Mouse (Mus musculus) urinary bladder, postnatal 25 days (tissue): ENCODE results near the gene Atoh8.

Source experiments
- DNase-seq: peaks from one replicate; pipeline ENCODE4 v3.0.0; 2022; ENCODE audit warnings: low spot score

Gene Atoh8

GRCm38 (mm10) chr6:72227665-72228265 lies 7.6 kb downstream of the Atoh8 start:
- DNase-seq: no peak

- no peak for DNase-seq
Observed at GRCm38 (mm10) chr6:72227011-72227410, 8.4 kb downstream of the Atoh8 start.

DNA sequence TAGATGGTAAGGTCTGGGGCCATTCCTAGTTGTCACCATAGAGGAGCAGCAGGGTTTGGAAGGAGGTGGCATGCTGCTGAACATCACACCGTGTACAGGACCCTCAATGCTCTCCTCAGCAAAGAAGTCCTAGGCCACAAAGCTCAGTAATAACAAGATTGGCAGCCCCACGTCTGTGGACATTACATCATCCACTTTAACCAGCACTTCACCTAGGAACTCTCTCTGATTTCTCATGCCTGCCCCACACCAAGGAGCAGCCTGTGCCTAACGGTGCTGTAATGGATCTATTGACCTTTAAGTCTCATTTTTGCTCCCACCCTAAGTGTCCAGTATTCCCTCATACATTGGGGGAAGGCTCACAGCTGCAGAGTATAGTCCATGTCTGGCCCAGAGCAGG lies 9.7 kb downstream of the Atoh8 start:
- DNase-seq: no peak

DNA sequence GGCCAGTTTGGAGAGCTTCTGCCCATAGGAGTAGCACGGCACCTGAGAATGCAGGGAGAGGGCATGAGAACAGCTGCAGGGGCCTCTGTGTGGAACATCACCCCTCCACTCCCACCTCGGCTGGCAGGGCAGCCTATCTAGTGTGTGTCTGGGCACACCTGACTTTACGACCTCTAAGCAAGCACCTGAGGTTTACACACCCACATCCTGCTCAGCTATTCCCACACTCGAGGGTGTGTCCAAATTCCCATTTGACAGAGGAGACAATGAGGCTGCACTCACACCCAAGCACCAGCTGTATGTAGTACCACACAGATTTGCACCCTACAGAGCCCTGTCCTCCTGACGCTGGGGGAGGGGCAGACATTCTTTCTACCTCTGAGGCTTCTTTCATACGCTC lies 11.5 kb downstream of the Atoh8 start:
- DNase-seq: no peak

GRCm38 (mm10) chr6:72222876-72223275 lies 12.5 kb downstream of the Atoh8 start:
- no peak for DNase-seq

DNA sequence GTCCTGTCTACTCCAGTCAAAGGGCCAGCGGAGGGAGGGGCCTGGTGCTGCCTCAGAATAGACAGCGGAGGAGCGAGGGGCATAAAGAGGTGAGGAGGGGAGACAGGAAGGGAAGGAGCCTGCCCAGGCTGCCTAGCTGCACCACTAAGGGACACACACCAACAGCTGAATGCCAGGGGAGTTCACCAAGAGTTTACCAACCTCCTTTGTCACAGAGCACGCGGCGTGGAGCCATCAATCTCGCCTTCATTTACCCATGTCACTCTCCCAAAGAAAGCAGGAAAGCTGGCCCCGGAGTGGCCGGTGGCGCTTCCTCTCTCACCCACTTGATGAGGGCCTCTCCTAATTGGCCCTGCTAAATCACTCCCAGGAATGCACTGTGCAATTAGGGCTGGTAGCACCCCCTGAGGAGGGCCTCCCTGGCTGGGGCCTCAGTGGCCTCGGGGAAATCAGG lies 13.1 kb downstream of the Atoh8 start:
- no peak for DNase-seq

DNA sequence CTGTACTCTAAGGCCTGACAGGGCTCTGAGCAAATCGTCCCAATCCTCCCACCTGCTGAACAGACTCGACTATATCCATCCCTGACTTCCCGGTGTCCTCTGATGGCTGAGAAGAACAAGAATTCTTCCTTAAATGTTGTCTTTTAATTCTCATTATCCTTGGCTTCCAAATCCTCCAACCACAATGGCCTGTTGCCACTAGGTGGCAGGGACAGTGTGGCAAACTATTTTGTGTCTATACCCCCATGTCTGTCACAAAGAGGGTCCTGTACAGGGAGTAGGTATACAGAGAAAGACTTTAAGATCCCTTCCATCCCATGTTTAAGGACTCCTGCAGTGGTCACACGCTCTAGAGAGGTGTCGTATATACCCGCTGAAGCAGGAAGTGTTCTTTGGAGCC lies 14.1 kb downstream of the Atoh8 start:
- no peak for DNase-seq

DNA sequence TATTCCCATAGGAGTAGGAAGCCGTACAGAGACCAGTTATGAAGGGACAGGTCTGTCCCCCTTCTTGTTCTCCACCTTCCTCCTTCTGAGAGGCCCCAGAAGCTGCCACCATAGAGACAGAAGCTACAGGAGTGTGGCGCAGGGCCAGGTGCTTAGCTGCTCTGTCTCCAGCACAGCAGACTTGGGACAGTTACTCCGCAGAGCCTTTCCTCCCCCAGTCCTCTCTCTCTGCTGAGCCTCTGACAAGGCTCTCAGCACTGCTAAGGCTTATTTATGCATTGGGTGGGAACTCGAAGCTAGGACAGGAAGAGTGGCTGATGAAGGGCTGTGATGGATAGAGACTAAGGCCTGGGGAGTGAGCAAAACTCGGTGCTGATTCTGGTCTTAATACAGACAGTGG lies 15.8 kb downstream of the Atoh8 start:
- DNase-seq: no peak

DNA sequence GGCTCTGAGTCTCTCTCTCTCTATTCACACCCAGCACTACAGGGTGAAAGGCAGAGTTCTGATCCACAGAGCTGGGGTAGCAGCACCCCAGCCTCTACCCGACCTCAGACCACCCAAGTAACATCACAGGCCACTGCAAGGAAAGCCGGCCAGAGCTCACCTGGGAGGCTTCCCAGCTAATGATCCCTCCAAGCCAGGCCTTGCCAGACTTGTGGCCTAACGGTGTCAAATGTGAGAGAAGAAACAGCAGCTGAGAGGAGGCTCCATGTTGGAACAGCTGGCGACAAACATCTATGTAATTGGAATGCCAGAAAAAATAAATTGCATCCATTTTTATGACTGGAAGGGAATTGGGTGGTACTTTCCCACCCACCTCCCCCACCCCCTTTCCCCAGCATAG lies 17.1 kb downstream of the Atoh8 start:
- no peak for DNase-seq

DNA sequence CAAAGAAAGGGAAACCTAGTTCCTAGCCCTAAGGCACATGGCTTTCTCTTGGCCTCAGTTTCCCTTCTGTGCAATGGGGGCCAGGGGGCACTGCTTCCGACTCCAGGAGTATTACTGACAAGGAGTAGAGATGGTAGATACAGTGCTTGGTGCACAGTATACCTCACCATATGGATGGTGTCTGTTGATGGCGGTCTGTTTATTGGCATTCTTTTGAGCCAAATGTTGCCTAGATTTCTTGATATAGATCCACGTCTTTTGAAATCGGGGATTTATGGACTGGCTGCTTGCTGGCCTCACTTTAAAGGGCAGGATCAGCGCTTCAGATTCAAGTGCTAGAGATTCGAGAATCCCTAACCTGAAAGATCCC lies 18.0 kb downstream of the Atoh8 start:
- DNase-seq: no peak

DNA sequence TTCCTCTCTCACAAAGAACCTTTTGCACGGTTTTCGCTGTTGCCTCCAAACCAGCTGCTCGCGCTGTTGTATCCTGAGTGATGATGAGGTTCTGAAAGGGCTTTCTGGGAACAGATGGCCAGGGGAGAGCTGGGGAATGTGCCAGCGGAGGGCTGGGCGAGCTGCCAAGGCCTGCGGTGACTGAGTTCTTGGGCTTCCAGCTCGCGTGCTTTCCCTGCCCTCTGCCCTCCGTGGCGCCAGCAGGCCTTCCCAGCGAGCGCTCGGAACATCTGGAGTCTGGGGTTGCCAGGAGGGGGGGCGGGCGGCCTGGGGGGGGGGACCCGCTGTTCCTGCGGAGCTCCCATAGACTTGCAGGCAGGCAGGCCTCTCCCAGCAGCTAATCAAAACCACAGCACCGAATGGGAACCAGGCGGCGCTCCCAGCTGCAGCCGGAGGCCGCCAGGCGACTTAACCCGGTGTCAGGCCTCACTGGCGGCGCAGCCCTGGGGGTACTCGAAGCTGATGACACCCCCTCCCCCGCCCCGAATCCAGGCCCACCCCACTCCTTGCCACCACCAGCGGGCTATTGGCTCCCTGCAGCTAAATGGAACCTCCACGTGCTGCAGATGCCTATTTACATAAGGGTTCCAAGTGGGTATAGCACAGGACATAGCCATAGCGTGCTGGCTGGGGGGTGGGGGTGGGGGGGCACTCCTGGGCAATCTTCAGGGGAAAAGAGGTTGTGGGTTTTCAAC lies 18.5 kb downstream of the Atoh8 start:
- peak; percentile 96 for DNase-seq

- DNase-seq: no peak
Observed at GRCm38 (mm10) chr6:72215582-72215981, 19.8 kb downstream of the Atoh8 start.

DNA sequence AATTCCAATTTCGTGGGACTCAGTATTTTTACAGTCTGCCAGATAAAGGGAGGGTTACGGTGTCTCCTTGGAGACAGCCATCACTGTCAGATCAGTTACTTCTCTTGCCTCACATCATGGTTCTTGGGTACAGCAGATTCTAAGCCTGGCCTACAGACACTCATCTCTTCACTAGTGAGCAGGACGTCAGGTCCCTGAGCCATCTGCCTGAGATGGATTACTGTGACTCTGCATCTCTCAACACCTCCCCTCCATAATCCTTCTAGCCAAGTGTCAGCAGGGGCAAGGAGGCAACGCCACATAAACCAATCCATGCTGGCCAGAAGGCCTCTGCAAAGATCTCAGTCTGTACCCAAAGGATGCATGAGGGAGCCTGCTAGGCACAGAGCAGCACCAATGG lies 24.0 kb downstream of the Atoh8 start:
- DNase-seq: no peak

DNA sequence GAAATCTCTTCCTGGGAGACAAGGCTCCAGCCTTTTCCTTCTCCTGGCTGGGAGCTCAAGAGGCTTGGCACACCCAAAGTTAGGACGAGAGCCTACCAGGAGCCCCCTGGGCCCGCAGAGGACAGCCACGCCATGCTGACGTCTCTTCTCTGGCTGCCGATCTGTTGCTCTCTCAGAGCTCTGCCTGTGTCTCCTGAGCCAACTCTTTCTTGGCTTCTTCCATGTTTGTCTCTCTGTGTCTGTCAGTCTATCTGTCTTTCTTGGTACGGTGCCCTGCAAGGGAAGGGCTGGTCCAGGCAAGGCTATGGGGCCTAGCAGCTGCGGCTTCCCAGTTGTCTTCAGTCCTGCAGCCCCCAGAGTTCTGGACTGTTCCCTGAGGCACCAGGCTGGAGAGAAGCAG lies 24.6 kb downstream of the Atoh8 start:
- DNase-seq: no peak

GRCm38 (mm10) chr6:72209738-72210137 lies 25.6 kb downstream of the Atoh8 start:
- DNase-seq: no peak

DNA sequence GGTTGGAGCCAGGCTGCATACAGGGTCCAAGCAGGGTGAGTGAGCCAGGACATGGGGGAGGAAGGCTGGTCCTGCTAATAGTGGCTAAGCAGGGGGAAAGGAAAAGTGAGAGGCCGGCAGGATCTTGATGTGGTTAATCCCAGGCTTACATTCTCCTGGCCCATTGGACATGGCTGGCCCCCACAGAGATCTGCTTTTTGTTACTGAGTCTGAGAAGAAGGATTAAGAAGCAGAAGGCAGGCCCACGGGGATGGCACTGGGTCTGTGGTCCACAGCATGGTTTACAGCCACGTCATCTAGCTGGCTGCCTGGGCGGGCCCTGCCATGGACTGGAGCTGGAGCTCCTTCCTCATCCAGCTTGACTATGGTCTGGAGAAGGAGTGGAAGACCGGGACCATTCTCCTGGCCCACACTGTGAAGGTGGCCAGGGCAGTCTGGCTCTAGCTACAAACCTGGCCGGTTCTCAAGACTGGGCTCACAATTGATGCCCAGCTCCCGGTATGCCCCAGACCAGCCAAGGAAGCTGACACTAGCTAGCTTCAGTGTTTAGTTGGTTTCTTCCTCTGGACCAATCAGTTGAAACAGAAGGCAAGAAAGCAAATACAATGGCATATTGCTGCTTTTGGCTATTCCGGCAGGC lies 26.9 kb downstream of the Atoh8 start:
- DNase-seq: no peak

DNA sequence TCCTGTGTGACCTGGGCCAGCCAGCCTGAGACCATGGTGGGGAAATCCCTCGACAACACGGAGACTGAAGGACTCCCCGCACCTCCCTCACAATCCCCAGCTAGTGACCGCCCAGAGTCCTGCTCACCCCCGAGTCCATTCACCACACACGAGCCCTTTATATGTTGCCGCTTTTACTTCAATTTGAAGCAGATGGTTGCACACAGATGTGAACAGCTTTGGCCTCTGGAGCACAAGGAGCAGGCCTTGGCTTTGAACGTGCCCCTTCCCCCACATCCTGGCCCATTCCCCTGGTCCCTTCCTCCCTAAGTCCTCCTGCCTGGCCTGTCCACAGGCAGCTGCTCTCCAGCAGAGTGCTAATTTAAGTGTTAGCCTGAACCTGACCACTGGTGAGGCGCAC lies 29.4 kb downstream of the Atoh8 start:
- DNase-seq: no peak

DNA sequence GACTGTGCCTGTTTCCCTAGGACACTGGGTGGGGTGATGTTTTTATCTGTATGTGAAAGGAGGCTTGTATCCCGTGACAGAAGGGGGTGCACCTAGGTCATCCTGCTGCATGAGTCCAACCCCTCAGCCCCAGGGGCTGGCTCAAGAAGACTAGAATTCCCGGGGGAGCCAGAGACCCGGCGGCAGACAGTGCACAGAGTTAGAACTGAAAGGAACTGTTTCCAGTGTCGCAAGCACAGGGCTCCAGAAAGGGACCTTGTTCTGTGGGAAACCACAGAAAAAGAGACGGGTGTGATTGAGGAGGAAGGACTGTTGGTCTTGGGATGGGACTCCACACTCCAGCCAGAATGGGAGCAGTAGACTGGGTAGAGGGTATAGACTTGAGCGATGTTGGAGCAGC lies 30.5 kb downstream of the Atoh8 start:
- DNase-seq: no peak

- DNase-seq: no peak
Observed at GRCm38 (mm10) chr6:72203279-72203678, 32.1 kb downstream of the Atoh8 start.

- DNase-seq: no peak
Observed at GRCm38 (mm10) chr6:72202732-72203131, 32.6 kb downstream of the Atoh8 start.

DNA sequence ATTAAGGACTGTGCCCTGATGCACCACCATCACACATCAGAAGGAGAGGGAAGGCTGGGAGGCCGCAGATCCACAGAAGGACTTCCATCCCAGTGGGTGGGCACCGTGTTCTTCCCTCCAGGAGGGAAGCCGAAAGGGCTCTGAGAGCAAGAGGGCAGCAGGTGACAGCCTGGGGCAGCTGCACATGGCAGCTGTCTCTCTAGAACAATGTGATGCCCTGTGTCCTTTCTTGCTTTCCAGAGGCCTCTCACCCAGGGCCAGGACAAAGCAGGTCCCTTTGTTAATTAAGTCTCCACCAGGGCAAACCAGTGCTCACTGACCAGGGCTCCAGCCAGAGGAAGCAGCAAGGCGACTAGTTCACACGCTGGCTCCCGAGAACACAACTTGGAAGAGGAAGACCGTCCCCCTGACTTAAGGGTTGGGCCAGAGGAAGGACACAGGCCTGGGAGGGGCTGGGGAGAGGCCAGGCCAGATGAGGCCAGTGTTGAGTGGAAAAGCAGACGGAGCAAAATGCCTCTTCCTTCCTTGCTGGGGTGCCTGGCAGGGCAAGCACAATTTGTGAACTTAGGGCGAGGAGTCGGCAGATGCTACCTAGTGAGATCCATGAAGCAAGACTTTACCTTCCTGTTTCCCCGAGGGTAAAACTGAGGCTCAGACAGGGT lies 34.7 kb downstream of the Atoh8 start:
- no peak for DNase-seq

- DNase-seq: no peak
Observed at GRCm38 (mm10) chr6:72197515-72197914, 37.9 kb downstream of the Atoh8 start.

- DNase-seq: no peak
Observed at GRCm38 (mm10) chr6:72196660-72197059, 38.7 kb downstream of the Atoh8 start.
